Mouse (Mus musculus): ENCODE measurements around the gene Fam133b. TPM values are rescaled to one million over a fixed set of nuclear protein-coding genes. Genes with fewer than 3 reads are reported as not detected.
"Not testable (repeated sequence)": the region's sequence is repeated elsewhere in the genome, so short reads cannot be mapped to it uniquely, and the experiment has no call there.

Gene Fam133b
- polyA plus RNA-seq, 1 experiment from 2014 or later, result 36.6 TPM

GRCm38 (mm10) chr5:3520493-3521359, 22.9 kb upstream of the Fam133b start:
- Histone ChIP-seq H3K4me3 (ENCODE audit: low read depth, low read length) (no peak overlapping the region), H3K4me1 (ENCODE audit: insufficient read depth) (no peaks in the 10 kb centered on the region), H3K27me3 (ENCODE audit: insufficient read depth, low read length) (no peaks in the 10 kb centered on the region), H3K9me3 (ENCODE audit: low read depth, low read length) (no peaks in the 10 kb centered on the region), H3K4me2 (no peak overlapping the region), H3K27ac (ENCODE audit: low read depth) (no peak overlapping the region), H3K9ac (no peak overlapping the region), H3K36me3 (ENCODE audit: insufficient read depth) (peaks cover 24% of the 10 kb centered on the region; the same call in 1 of the 2 replicates)
- TF ChIP-seq CTCF (IDR thresholded peaks at IDR 0.05; ENCODE audit: low read depth), result no peak
- WGBS, result 83% methylated on average over 18 of the region's 18 CpGs
- no peak for DNase-seq
- no peak for ATAC-seq (ENCODE audit: insufficient read depth)

GRCm38 (mm10) chr5:3521741-3522140, 21.9 kb upstream of the Fam133b start:
- ATAC-seq (ENCODE audit: insufficient read depth) (no peak), DNase-seq (no peak)
- no peak overlapping the region for H3K4me2 ChIP-seq
- peaks cover 24% of the 10 kb centered on the region; the same call in 1 of the 2 replicates for H3K36me3 ChIP-seq (ENCODE audit: insufficient read depth)
- H3K27me3 ChIP-seq (ENCODE audit: insufficient read depth, low read length), result no peaks in the 10 kb centered on the region
- WGBS, result 89% methylated on average over 12 of the region's 12 CpGs
- no peak overlapping the region for H3K4me3 ChIP-seq (ENCODE audit: low read depth, low read length)
- no peaks in the 10 kb centered on the region for H3K9me3 ChIP-seq (ENCODE audit: low read depth, low read length)
- no peak overlapping the region for H3K9ac ChIP-seq
- H3K4me1 ChIP-seq (ENCODE audit: insufficient read depth), result no peaks in the 10 kb centered on the region
- no peak overlapping the region for H3K27ac ChIP-seq (ENCODE audit: low read depth)
- TF ChIP-seq CTCF (IDR thresholded peaks at IDR 0.05; ENCODE audit: low read depth), result no peak

GRCm38 (mm10) chr5:3522826-3523225, 20.8 kb upstream of the Fam133b start:
- Histone ChIP-seq H3K4me3 (ENCODE audit: low read depth, low read length) (no peak overlapping the region), H3K9me3 (ENCODE audit: low read depth, low read length) (no peaks in the 10 kb centered on the region), H3K27ac (ENCODE audit: low read depth) (no peak overlapping the region), H3K9ac (no peak overlapping the region), H3K36me3 (ENCODE audit: insufficient read depth) (peaks cover 24% of the 10 kb centered on the region; the same call in 1 of the 2 replicates), H3K4me1 (ENCODE audit: insufficient read depth) (no peaks in the 10 kb centered on the region), H3K27me3 (ENCODE audit: insufficient read depth, low read length) (no peaks in the 10 kb centered on the region), H3K4me2 (no peak overlapping the region)
- DNase-seq (no peak), ATAC-seq (ENCODE audit: insufficient read depth) (no peak)
- TF ChIP-seq CTCF (IDR thresholded peaks at IDR 0.05; ENCODE audit: low read depth), result no peak
- 87% methylated on average over 10 of the region's 10 CpGs for WGBS

GRCm38 (mm10) chr5:3527041-3527691, 16.5 kb upstream of the Fam133b start:
- Histone ChIP-seq H3K9me3 (ENCODE audit: low read depth, low read length) (no peaks in the 10 kb centered on the region), H3K9ac (no peak overlapping the region), H3K27me3 (ENCODE audit: insufficient read depth, low read length) (no peaks in the 10 kb centered on the region), H3K4me3 (ENCODE audit: low read depth, low read length) (no peak overlapping the region), H3K27ac (ENCODE audit: low read depth) (no peak overlapping the region), H3K36me3 (ENCODE audit: insufficient read depth) (peaks cover 10% of the 10 kb centered on the region; the same call in 1 of the 2 replicates), H3K4me2 (no peak overlapping the region), H3K4me1 (ENCODE audit: insufficient read depth) (no peaks in the 10 kb centered on the region)
- DNase-seq (no peak), ATAC-seq (ENCODE audit: insufficient read depth) (peak; percentile 28; the same call in 1 of the 2 replicates)
- WGBS, result 44% methylated on average over 5 of the region's 5 CpGs
- TF ChIP-seq CTCF (IDR thresholded peaks at IDR 0.05; ENCODE audit: low read depth), result no peak

GRCm38 (mm10) chr5:3529585-3530189, 13.9 kb upstream of the Fam133b start:
- H3K27ac ChIP-seq (ENCODE audit: low read depth), result no peak overlapping the region
- ATAC-seq (ENCODE audit: insufficient read depth) (no peak), DNase-seq (peak; percentile 24)
- H3K4me2 ChIP-seq, result no peak overlapping the region
- no peak for TF ChIP-seq CTCF (IDR thresholded peaks at IDR 0.05; ENCODE audit: low read depth)
- no peak overlapping the region for H3K4me3 ChIP-seq (ENCODE audit: low read depth, low read length)
- no peak overlapping the region for H3K9ac ChIP-seq
- H3K36me3 ChIP-seq (ENCODE audit: insufficient read depth), result no peaks in the 10 kb centered on the region
- H3K9me3 ChIP-seq (ENCODE audit: low read depth, low read length), result no peaks in the 10 kb centered on the region
- H3K4me1 ChIP-seq (ENCODE audit: insufficient read depth), result no peaks in the 10 kb centered on the region
- 80% methylated on average over 10 of the region's 10 CpGs for WGBS
- H3K27me3 ChIP-seq (ENCODE audit: insufficient read depth, low read length), result no peaks in the 10 kb centered on the region

- ATAC-seq (ENCODE audit: insufficient read depth); H3K36me3 ChIP-seq (ENCODE audit: insufficient read depth): not testable (repeated sequence)
These were observed 11.6 kb upstream of the Fam133b start for GRCm38 (mm10) chr5:3532048-3532447.

More at GRCm38 (mm10) chr5:3532048-3532447, 11.6 kb upstream of the Fam133b start:
- not testable (repeated sequence) for H3K4me1 ChIP-seq (ENCODE audit: insufficient read depth); H3K9ac ChIP-seq; H3K9me3 ChIP-seq (ENCODE audit: low read depth, low read length); H3K27me3 ChIP-seq (ENCODE audit: insufficient read depth, low read length); H3K27ac ChIP-seq (ENCODE audit: low read depth); H3K4me3 ChIP-seq (ENCODE audit: low read depth, low read length); H3K4me2 ChIP-seq; DNase-seq

Measured in lung, embryonic 14.5 days (tissue).